Comparison of ENCODE assay signal across 38 mouse cellular contexts in the genomic region with DNA sequence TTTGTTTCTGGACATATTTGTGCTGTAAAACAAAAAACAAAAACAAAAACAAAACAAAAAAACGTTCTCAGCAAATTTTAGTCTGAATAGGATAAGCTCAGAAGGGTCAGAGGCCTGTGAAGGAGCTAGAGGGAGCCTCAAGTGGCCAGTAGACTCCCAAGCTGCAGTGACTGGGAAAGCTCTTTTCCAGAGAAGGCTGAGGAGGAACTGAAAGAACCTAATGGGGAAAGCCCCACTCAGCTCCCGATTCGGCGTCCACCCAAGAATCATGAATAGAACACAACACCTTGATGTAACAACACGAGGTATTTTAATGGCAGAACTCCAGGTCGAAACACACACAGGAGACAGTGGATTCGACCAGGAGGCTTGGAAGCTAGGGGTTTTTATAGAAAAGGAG. TPM values are rescaled to one million over a fixed set of nuclear protein-coding genes. Genes with fewer than 3 reads are reported as not detected.
"Had no signal": no experiment of that assay in that cellular context is flagged by ENCODE, and none has a peak within 500 bp of the region (broad histone marks: within the 10 kb centered on the region; RNA-seq: fewer than 3 reads in every experiment).

No protein-coding gene starts in this region.

- H3K27me3 ChIP-seq: embryonic facial prominence, embryonic 12.5 days; embryonic facial prominence, embryonic 13.5 days; embryonic facial prominence, embryonic 15.5 days; forebrain, embryonic 12.5 days; forebrain, embryonic 13.5 days; forebrain, embryonic 15.5 days had no signal

- H3K36me3 ChIP-seq: embryonic facial prominence, embryonic 10.5 days; embryonic facial prominence, embryonic 12.5 days; embryonic facial prominence, embryonic 13.5 days; embryonic facial prominence, embryonic 15.5 days; forebrain, embryonic 10.5 days; forebrain, embryonic 12.5 days; forebrain, embryonic 15.5 days had no signal

- H3K4me1 ChIP-seq: embryonic facial prominence, embryonic 10.5 days; embryonic facial prominence, embryonic 12.5 days; embryonic facial prominence, embryonic 13.5 days; embryonic facial prominence, embryonic 15.5 days; forebrain, embryonic 10.5 days; forebrain, embryonic 12.5 days; forebrain, embryonic 13.5 days; forebrain, embryonic 15.5 days had no signal

- H3K27ac ChIP-seq: embryonic facial prominence, embryonic 10.5 days; embryonic facial prominence, embryonic 12.5 days; embryonic facial prominence, embryonic 13.5 days; embryonic facial prominence, embryonic 15.5 days; forebrain, embryonic 10.5 days; forebrain, embryonic 12.5 days; forebrain, embryonic 13.5 days; forebrain, embryonic 15.5 days; gastrocnemius, adult 2 months; heart, adult 2 months had no signal

- H3K4me2 ChIP-seq: embryonic facial prominence, embryonic 12.5 days; embryonic facial prominence, embryonic 13.5 days; embryonic facial prominence, embryonic 15.5 days; forebrain, embryonic 12.5 days; forebrain, embryonic 13.5 days; forebrain, embryonic 15.5 days had no signal

- DNase-seq: cerebellum, adult 8-10 months; cerebellum, adult 9-10 months; cerebellum, adult 9-11 months; cerebellum, postnatal 25 days; cerebellum, postnatal 36 days; embryo, embryonic 11 days; forebrain, postnatal 0 days; gastrocnemius, adult 2 months; gastrocnemius, postnatal 14 days; gastrocnemius, postnatal 25 days; gastrocnemius, postnatal 36 days; heart, adult 11 months; heart, adult 18-20 months; heart, adult 2 months had no signal

- H3K9me3 ChIP-seq: embryonic facial prominence, embryonic 10.5 days; embryonic facial prominence, embryonic 12.5 days; embryonic facial prominence, embryonic 13.5 days; embryonic facial prominence, embryonic 15.5 days; forebrain, embryonic 10.5 days; forebrain, embryonic 12.5 days; forebrain, embryonic 13.5 days; forebrain, embryonic 15.5 days had no signal

- H3K9ac ChIP-seq: embryonic facial prominence, embryonic 12.5 days; embryonic facial prominence, embryonic 13.5 days; embryonic facial prominence, embryonic 15.5 days; forebrain, embryonic 12.5 days; forebrain, embryonic 13.5 days; forebrain, embryonic 15.5 days; forebrain, postnatal 0 days had no signal

- H3K4me3 ChIP-seq: embryonic facial prominence, embryonic 10.5 days; embryonic facial prominence, embryonic 12.5 days; embryonic facial prominence, embryonic 13.5 days; embryonic facial prominence, embryonic 15.5 days; erythroblast, embryonic 14.5 days; forebrain, embryonic 10.5 days; forebrain, embryonic 12.5 days; forebrain, embryonic 13.5 days; forebrain, embryonic 15.5 days; gastrocnemius, adult 2 months; heart, adult 2 months had no signal

RNA-seq across cellular contexts. Expression of a gene that starts 0.7 kb away (rescaled TPM):
- total RNA-seq: common myeloid progenitor, adult 5-6 weeks; forebrain, postnatal 0 days; gastrocnemius, adult 18-20 months; gastrocnemius, adult 2 months; gastrocnemius, adult 8-10 months; gastrocnemius, postnatal 10 days; gastrocnemius, postnatal 14 days; gastrocnemius, postnatal 25 days; gastrocnemius, postnatal 36 days; gastrocnemius, postnatal 4 days; granulocyte monocyte progenitor cell, adult 5-6 weeks; heart, adult 18-20 months; heart, adult 2 months; heart, adult 8-10 months had no signal
- polyA plus RNA-seq: cortical plate, adult 2 months; embryonic facial prominence, embryonic 10.5 days; embryonic facial prominence, embryonic 11.5 days; embryonic facial prominence, embryonic 12.5 days; embryonic facial prominence, embryonic 13.5 days; embryonic facial prominence, embryonic 14.5 days; embryonic facial prominence, embryonic 15.5 days; erythroblast, embryonic 14.5 days; forebrain, embryonic 10.5 days; forebrain, embryonic 11.5 days; forebrain, embryonic 12.5 days; forebrain, embryonic 13.5 days; forebrain, embryonic 14.5 days; forebrain, embryonic 15.5 days; forebrain, embryonic 16.5 days; forebrain, postnatal 0 days; frontal cortex, adult 2 months had no signal

RNA-seq across cellular contexts. Expression of a gene that starts 23.5 kb away (rescaled TPM):
- total RNA-seq: common myeloid progenitor, adult 5-6 weeks; forebrain, postnatal 0 days; gastrocnemius, adult 18-20 months; gastrocnemius, adult 2 months; gastrocnemius, adult 8-10 months; gastrocnemius, postnatal 10 days; gastrocnemius, postnatal 14 days; gastrocnemius, postnatal 25 days; gastrocnemius, postnatal 36 days; gastrocnemius, postnatal 4 days; granulocyte monocyte progenitor cell, adult 5-6 weeks; heart, adult 18-20 months; heart, adult 2 months; heart, adult 8-10 months had no signal
- polyA plus RNA-seq: cortical plate, adult 2 months; embryonic facial prominence, embryonic 10.5 days; embryonic facial prominence, embryonic 11.5 days; embryonic facial prominence, embryonic 12.5 days; embryonic facial prominence, embryonic 13.5 days; embryonic facial prominence, embryonic 14.5 days; erythroblast, embryonic 14.5 days; forebrain, embryonic 10.5 days; forebrain, embryonic 11.5 days; forebrain, embryonic 12.5 days; forebrain, embryonic 13.5 days; forebrain, embryonic 14.5 days; forebrain, embryonic 15.5 days; forebrain, embryonic 16.5 days; forebrain, postnatal 0 days; frontal cortex, adult 2 months; gonadal fat pad, adult 2 months; heart, adult 2 months had no signal

RNA-seq across cellular contexts. Expression of a gene that starts 36.9 kb away (rescaled TPM):
- total RNA-seq: common myeloid progenitor, adult 5-6 weeks; gastrocnemius, adult 18-20 months; gastrocnemius, adult 2 months; gastrocnemius, adult 8-10 months; gastrocnemius, postnatal 10 days; gastrocnemius, postnatal 14 days; gastrocnemius, postnatal 25 days; gastrocnemius, postnatal 36 days; gastrocnemius, postnatal 4 days; granulocyte monocyte progenitor cell, adult 5-6 weeks; heart, adult 18-20 months; heart, adult 2 months; heart, adult 8-10 months had no signal
- polyA plus RNA-seq: embryonic facial prominence, embryonic 10.5 days; embryonic facial prominence, embryonic 11.5 days; embryonic facial prominence, embryonic 12.5 days; embryonic facial prominence, embryonic 13.5 days; embryonic facial prominence, embryonic 14.5 days; embryonic facial prominence, embryonic 15.5 days; erythroblast, embryonic 14.5 days; forebrain, embryonic 10.5 days; forebrain, embryonic 11.5 days; forebrain, embryonic 12.5 days; forebrain, embryonic 13.5 days; forebrain, embryonic 14.5 days; forebrain, embryonic 15.5 days; forebrain, embryonic 16.5 days; gonadal fat pad, adult 2 months; heart, adult 2 months had no signal

RNA-seq across cellular contexts. Expression of a gene that starts 37.0 kb away (rescaled TPM):
- total RNA-seq: common myeloid progenitor, adult 5-6 weeks; gastrocnemius, adult 18-20 months; gastrocnemius, adult 2 months; gastrocnemius, adult 8-10 months; gastrocnemius, postnatal 10 days; gastrocnemius, postnatal 14 days; gastrocnemius, postnatal 25 days; gastrocnemius, postnatal 36 days; gastrocnemius, postnatal 4 days; granulocyte monocyte progenitor cell, adult 5-6 weeks; heart, adult 18-20 months; heart, adult 2 months; heart, adult 8-10 months had no signal
- polyA plus RNA-seq: cortical plate, adult 2 months; embryonic facial prominence, embryonic 10.5 days; embryonic facial prominence, embryonic 11.5 days; embryonic facial prominence, embryonic 12.5 days; embryonic facial prominence, embryonic 13.5 days; embryonic facial prominence, embryonic 14.5 days; embryonic facial prominence, embryonic 15.5 days; erythroblast, embryonic 14.5 days; forebrain, embryonic 10.5 days; forebrain, embryonic 11.5 days; forebrain, embryonic 12.5 days; forebrain, embryonic 13.5 days; forebrain, embryonic 14.5 days; forebrain, embryonic 15.5 days; forebrain, embryonic 16.5 days; frontal cortex, adult 2 months; gonadal fat pad, adult 2 months; heart, adult 2 months had no signal

RNA-seq across cellular contexts. Expression of a gene that starts 38.2 kb away (rescaled TPM):
- total RNA-seq: common myeloid progenitor, adult 5-6 weeks; granulocyte monocyte progenitor cell, adult 5-6 weeks had no signal
